Mouse (Mus musculus): ENCODE data around the gene Zfand3.

DNA sequence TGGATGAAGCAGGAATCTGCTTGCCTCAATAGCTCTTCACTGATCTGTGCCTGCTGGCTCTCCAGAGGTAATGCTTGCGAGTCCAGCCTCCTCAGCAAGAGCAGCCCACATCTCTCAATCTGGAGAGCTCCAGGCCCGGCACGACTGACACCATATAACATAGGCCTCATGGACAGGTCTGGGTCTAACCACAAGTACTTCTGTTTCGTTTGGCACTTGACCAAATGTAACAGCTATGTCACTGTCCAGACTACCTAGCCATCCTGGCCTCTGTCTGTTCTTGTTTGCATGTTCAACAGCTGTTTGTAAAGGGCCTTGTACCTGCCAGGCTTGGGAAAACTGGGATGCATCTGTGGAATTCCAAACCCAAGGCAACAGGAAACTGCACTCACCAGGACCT is 230.8 kb downstream of the Zfand3 start:
- TF ChIP-seq CTCF (IDR thresholded peaks at IDR 0.05; ENCODE audit: borderline replicate concordance, insufficient read depth, low read length) (no peak), POLR2A (IDR thresholded peaks at IDR 0.05; ENCODE audit: low read depth, low read length) (no peak)
